Mouse (Mus musculus): ENCODE results near the gene Gm21627. TPM values are rescaled to one million over a fixed set of nuclear protein-coding genes. Genes with fewer than 3 reads are reported as not detected.
"Not testable (repeated sequence)": the region's sequence is repeated elsewhere in the genome, so short reads cannot be mapped to it uniquely, and the experiment has no call there.

Gm21627 gene
- polyA plus RNA-seq (2016; fragmentation: Nextera tagmentation; extraction: Ambion mirVana), result not detected in 2 replicates

DNA sequence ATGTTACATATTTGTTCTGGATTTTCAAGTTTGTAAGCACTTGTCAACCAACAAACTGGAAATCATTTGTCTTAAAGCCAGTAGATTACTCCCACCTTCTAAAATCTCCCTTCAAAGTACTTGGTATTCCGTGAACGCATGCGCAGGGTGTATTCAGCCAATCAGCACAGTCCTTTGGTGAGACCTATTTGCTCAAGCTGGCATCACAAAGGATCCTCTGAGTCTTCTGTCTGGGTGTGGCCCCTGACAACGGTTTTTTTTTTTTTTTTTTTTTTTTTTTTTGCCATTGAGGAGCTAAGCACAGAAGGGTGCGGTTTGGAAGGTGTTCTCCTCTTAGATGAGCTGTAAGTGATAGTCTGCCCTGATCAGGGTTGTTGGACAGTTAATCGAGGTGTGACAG lies at the start of gene Gm21627:
Gm21627 (plus strand) TSS at position 301 of the 400 bp plus-strand sequence.
- not testable (repeated sequence) for H3K27me3 ChIP-seq (replicated peaks); ATAC-seq; H3K36me3 ChIP-seq; H3K9ac ChIP-seq; H3K4me2 ChIP-seq; H3K27ac ChIP-seq; H3K4me1 ChIP-seq; H3K4me3 ChIP-seq; H3K9me3 ChIP-seq (replicated peaks)
- no CpG with 5 or more reads among the region's 6 CpGs for WGBS (ENCODE audit: insufficient replicate concordance)
